In genomic region chr12:32838954-32839353, GRCm38 (mm10) we compare ENCODE assay signal across 22 mouse cellular contexts.
"Had no signal": no experiment of that assay in that cellular context is flagged by ENCODE, and none has a peak within 500 bp of the region (broad histone marks: within the 10 kb centered on the region; RNA-seq: fewer than 3 reads in every experiment).

No protein-coding gene starts in this region.

- ATAC-seq: forebrain, embryonic 13.5 days; forebrain, embryonic 14.5 days; forebrain, embryonic 15.5 days; forebrain, embryonic 16.5 days; forebrain, postnatal 0 days had no signal

- H3K4me1 ChIP-seq: embryonic facial prominence, embryonic 10.5 days; embryonic facial prominence, embryonic 12.5 days; embryonic facial prominence, embryonic 13.5 days; embryonic facial prominence, embryonic 15.5 days; forebrain, embryonic 12.5 days; forebrain, embryonic 13.5 days had no signal

- H3K27ac ChIP-seq: embryonic facial prominence, embryonic 10.5 days; embryonic facial prominence, embryonic 12.5 days; embryonic facial prominence, embryonic 13.5 days; embryonic facial prominence, embryonic 15.5 days; forebrain, embryonic 10.5 days; forebrain, embryonic 12.5 days; forebrain, embryonic 13.5 days; forebrain, embryonic 15.5 days; heart, adult 2 months had no signal

- H3K4me3 ChIP-seq: embryonic facial prominence, embryonic 10.5 days; embryonic facial prominence, embryonic 12.5 days; embryonic facial prominence, embryonic 13.5 days; embryonic facial prominence, embryonic 15.5 days; erythroblast, embryonic 14.5 days; forebrain, embryonic 10.5 days; forebrain, embryonic 12.5 days; forebrain, embryonic 13.5 days; forebrain, embryonic 15.5 days; heart, adult 2 months had no signal

- H3K4me2 ChIP-seq: embryonic facial prominence, embryonic 12.5 days; embryonic facial prominence, embryonic 13.5 days; embryonic facial prominence, embryonic 15.5 days; forebrain, embryonic 12.5 days; forebrain, embryonic 13.5 days; forebrain, embryonic 15.5 days had no signal

- H3K9me3 ChIP-seq: embryonic facial prominence, embryonic 10.5 days; embryonic facial prominence, embryonic 12.5 days; embryonic facial prominence, embryonic 13.5 days; embryonic facial prominence, embryonic 15.5 days; forebrain, embryonic 10.5 days; forebrain, embryonic 12.5 days; forebrain, embryonic 13.5 days; forebrain, embryonic 15.5 days had no signal

- H3K9ac ChIP-seq: embryonic facial prominence, embryonic 12.5 days; embryonic facial prominence, embryonic 13.5 days; embryonic facial prominence, embryonic 15.5 days; forebrain, embryonic 12.5 days; forebrain, embryonic 13.5 days; forebrain, embryonic 15.5 days; forebrain, postnatal 0 days had no signal

- DNase-seq: cerebellum, adult 8-10 months; cerebellum, postnatal 10 days; cerebellum, postnatal 14 days; cerebellum, postnatal 36 days; embryo, embryonic 11 days; forebrain, postnatal 0 days; gastrocnemius, postnatal 10 days; gastrocnemius, postnatal 25 days; gastrocnemius, postnatal 36 days; heart, adult 18-20 months; heart, adult 2 months had no signal

- H3K27me3 ChIP-seq: embryonic facial prominence, embryonic 12.5 days; embryonic facial prominence, embryonic 13.5 days; embryonic facial prominence, embryonic 15.5 days; forebrain, embryonic 12.5 days; forebrain, embryonic 13.5 days; forebrain, embryonic 15.5 days had no signal
